Mouse (Mus musculus) right cerebral cortex, postnatal 14 days (tissue): ENCODE results near the gene Hexim2.

Experiments
- DNase-seq: peaks from one replicate; pipeline ENCODE4 v3.0.0; 2022

Hexim2 gene

GRCm38 (mm10) chr11:103142441-103143182, 10.4 kb downstream of the Hexim2 start:
- DNase-seq: peak; percentile 80

GRCm38 (mm10) chr11:103144309-103145285, 12.4 kb downstream of the Hexim2 start:
- DNase-seq: no peak

- DNase-seq: no peak
Measured at GRCm38 (mm10) chr11:103146386-103146785, 14.2 kb downstream of the Hexim2 start.

GRCm38 (mm10) chr11:103147766-103148165, 15.5 kb downstream of the Hexim2 start:
- DNase-seq: no peak

GRCm38 (mm10) chr11:103149771-103150170, 17.5 kb downstream of the Hexim2 start:
- no peak for DNase-seq

- DNase-seq: peak; percentile 93
Measured at GRCm38 (mm10) chr11:103158621-103159478, 26.6 kb downstream of the Hexim2 start.

GRCm38 (mm10) chr11:103160738-103161137, 28.5 kb downstream of the Hexim2 start:
- no peak for DNase-seq

GRCm38 (mm10) chr11:103161449-103161848, 29.2 kb downstream of the Hexim2 start:
- no peak for DNase-seq

GRCm38 (mm10) chr11:103162132-103162531, 29.9 kb downstream of the Hexim2 start:
- DNase-seq: no peak

GRCm38 (mm10) chr11:103164391-103164790, 32.2 kb downstream of the Hexim2 start:
- DNase-seq: no peak

- peak; percentile 62 for DNase-seq
Measured at GRCm38 (mm10) chr11:103168690-103169390, 36.6 kb downstream of the Hexim2 start.

GRCm38 (mm10) chr11:103169664-103170063, 37.4 kb downstream of the Hexim2 start:
- no peak for DNase-seq

GRCm38 (mm10) chr11:103170111-103170493, 37.9 kb downstream of the Hexim2 start:
- DNase-seq: no peak

- DNase-seq: peak; percentile 51
Measured at GRCm38 (mm10) chr11:103170494-103171285, 38.5 kb downstream of the Hexim2 start, which contains the start of gene Fmnl1. Fmnl1 (plus strand) TSS chr11:103171107.

- no peak for DNase-seq
Measured at GRCm38 (mm10) chr11:103171286-103171620, 39.0 kb downstream of the Hexim2 start.

GRCm38 (mm10) chr11:103171703-103172391, 39.6 kb downstream of the Hexim2 start:
- DNase-seq: no peak

- DNase-seq: no peak
Measured at GRCm38 (mm10) chr11:103172392-103173040, 40.3 kb downstream of the Hexim2 start.

- no peak for DNase-seq
Measured at GRCm38 (mm10) chr11:103173041-103173770, 41.0 kb downstream of the Hexim2 start.

GRCm38 (mm10) chr11:103173771-103174344, 41.6 kb downstream of the Hexim2 start:
- DNase-seq: no peak
